Mouse (Mus musculus) cortical plate, adult 2 months (tissue): ENCODE measurements around the gene 5430427O19Rik.

Experiments used
- CTCF ChIP-seq: fragments of 200-500 bp; IDR thresholded peaks from 2 replicates; pipeline ENCODE4 v1.5.1; 2011; ENCODE audit warnings: mild to moderate bottlenecking, control low read depth, low read length; ENCODE audit not compliant: insufficient read depth; ENCODE audit errors: extremely low read depth
- POLR2A ChIP-seq: fragments of 200-500 bp; IDR thresholded peaks from 2 replicates; pipeline ENCODE4 v1.6.1; 2011; ENCODE audit warnings: mild to moderate bottlenecking, low read length, control low read depth; ENCODE audit not compliant: insufficient read depth; ENCODE audit errors: extremely low read depth

GRCm38 (mm10) chrX:85875951-85876350, 5.8 kb downstream of the 5430427O19Rik start:
- no peak for TF ChIP-seq CTCF
- TF ChIP-seq POLR2A: no peak
